In genomic region chr6:39209677-39210076, GRCm38 (mm10) we compare ENCODE assay signal across 24 mouse cellular contexts. TPM values are rescaled to one million over a fixed set of nuclear protein-coding genes. Genes with fewer than 3 reads are reported as not detected.
DNase-seq lines count a peak whose midpoint lies in the region; ATAC-seq and TF ChIP-seq lines count a peak whose summit lies in the region.
"Had no signal": no experiment of that assay in that cellular context is flagged by ENCODE, and none has a peak within 500 bp of the region (broad histone marks: within the 10 kb centered on the region; RNA-seq: fewer than 3 reads in every experiment).

No protein-coding gene starts in this region.

- H3K4me1 ChIP-seq in forebrain, embryonic 14.5 days (ENCODE audit: control insufficient read depth, insufficient read depth, low read length) = no peaks in the 10 kb centered on the region
- H3K4me1 ChIP-seq in forebrain, postnatal 0 days (ENCODE audit: insufficient read depth) = no peaks in the 10 kb centered on the region
- H3K4me1 ChIP-seq in kidney, embryonic 15.5 days = 0 out of 2 replicates have a peak, but pooled peaks cover 5% of the 10 kb centered on the region
- H3K4me1 ChIP-seq: embryonic facial prominence, embryonic 12.5 days had no signal

- no peak for TF ChIP-seq POLR2A in brain, embryonic 14.5 days (IDR thresholded peaks at IDR 0.05; ENCODE audit: borderline replicate concordance, extremely low read depth, insufficient read depth, insufficient read length, poor library complexity, severe bottlenecking)

- 73% methylated on average over 4 of the region's 4 CpGs for WGBS in forebrain, embryonic 14.5 days
- 42% methylated on average over 4 of the region's 4 CpGs for WGBS in forebrain, postnatal 0 days
- 92% methylated on average over 4 of the region's 4 CpGs for WGBS in kidney, embryonic 15.5 days

- H3K27me3 ChIP-seq in forebrain, embryonic 14.5 days (replicated peaks; ENCODE audit: control insufficient read depth, insufficient read depth, low read length) = no peaks in the 10 kb centered on the region
- no peaks in the 10 kb centered on the region for H3K27me3 ChIP-seq in forebrain, postnatal 0 days (ENCODE audit: insufficient read depth, low read length)
- H3K27me3 ChIP-seq in kidney, embryonic 15.5 days = no peaks in the 10 kb centered on the region
- H3K27me3 ChIP-seq: CH12.LX; embryonic facial prominence, embryonic 12.5 days; forebrain, embryonic 13.5 days had no signal

- H3K27ac ChIP-seq in forebrain, embryonic 14.5 days (ENCODE audit: low read depth, low read length) = no peak overlapping the region
- H3K27ac ChIP-seq in forebrain, postnatal 0 days (ENCODE audit: low read depth, low read length) = no peak overlapping the region
- H3K27ac ChIP-seq in kidney, embryonic 15.5 days = no peak overlapping the region
- H3K27ac ChIP-seq: embryonic facial prominence, embryonic 10.5 days; embryonic facial prominence, embryonic 12.5 days; forebrain, embryonic 13.5 days had no signal

- no peak for TF ChIP-seq CTCF in forebrain, postnatal 0 days (IDR thresholded peaks at IDR 0.05; ENCODE audit: low read depth)
- TF ChIP-seq CTCF in brain, embryonic 14.5 days (IDR thresholded peaks at IDR 0.05; ENCODE audit: borderline replicate concordance, extremely low read depth, insufficient read depth, insufficient read length) = no peak

- no peaks in the 10 kb centered on the region for H3K36me3 ChIP-seq in forebrain, embryonic 14.5 days (ENCODE audit: control insufficient read depth, insufficient read depth, low read length)
- no peaks in the 10 kb centered on the region for H3K36me3 ChIP-seq in forebrain, postnatal 0 days (ENCODE audit: insufficient read depth)
- H3K36me3 ChIP-seq in kidney, embryonic 15.5 days = no peaks in the 10 kb centered on the region
- H3K36me3 ChIP-seq: embryonic facial prominence, embryonic 10.5 days; embryonic facial prominence, embryonic 12.5 days; G1E had no signal

- ATAC-seq in forebrain, embryonic 14.5 days = no peak
- no peak for ATAC-seq in forebrain, postnatal 0 days
- no peak for ATAC-seq in kidney, embryonic 15.5 days (replicated peaks; ENCODE audit: low FRiP score)
- ATAC-seq: CD4-positive, CD25-positive, alpha-beta regulatory T cell, adult 4 months; forebrain, embryonic 13.5 days; forebrain, embryonic 16.5 days had no signal

- no peak overlapping the region for H3K4me2 ChIP-seq in forebrain, embryonic 14.5 days (ENCODE audit: low read length)
- H3K4me2 ChIP-seq in forebrain, postnatal 0 days (ENCODE audit: low read depth) = no peak overlapping the region
- no peak overlapping the region for H3K4me2 ChIP-seq in kidney, embryonic 15.5 days
- H3K4me2 ChIP-seq: embryonic facial prominence, embryonic 12.5 days; forebrain, embryonic 13.5 days had no signal

- intact Hi-C loops in left cerebral cortex, postnatal 14 days (cut with DNase I) = no loop called here

- H3K4me3 ChIP-seq in forebrain, embryonic 14.5 days (ENCODE audit: low read depth, low read length) = no peak overlapping the region
- no peak overlapping the region for H3K4me3 ChIP-seq in forebrain, postnatal 0 days (ENCODE audit: low read depth, low read length)
- H3K4me3 ChIP-seq in kidney, embryonic 15.5 days (replicated peaks) = no peak overlapping the region
- H3K4me3 ChIP-seq: embryonic facial prominence, embryonic 10.5 days; embryonic facial prominence, embryonic 12.5 days; forebrain, embryonic 13.5 days had no signal

- H3K9ac ChIP-seq in forebrain, embryonic 14.5 days (ENCODE audit: low read length) = no peak overlapping the region
- no peak overlapping the region for H3K9ac ChIP-seq in forebrain, postnatal 0 days
- H3K9ac ChIP-seq in kidney, embryonic 15.5 days = no peak overlapping the region
- H3K9ac ChIP-seq: embryonic facial prominence, embryonic 12.5 days; forebrain, embryonic 13.5 days had no signal

- no peaks in the 10 kb centered on the region for H3K9me3 ChIP-seq in forebrain, embryonic 14.5 days (replicated peaks; ENCODE audit: control insufficient read depth, low read length)
- no peaks in the 10 kb centered on the region for H3K9me3 ChIP-seq in forebrain, postnatal 0 days (ENCODE audit: low read length)
- H3K9me3 ChIP-seq in kidney, embryonic 15.5 days (replicated peaks) = no peaks in the 10 kb centered on the region
- H3K9me3 ChIP-seq: embryonic facial prominence, embryonic 10.5 days; embryonic facial prominence, embryonic 12.5 days; forebrain, embryonic 13.5 days; G1E had no signal

- DNase-seq in forebrain, embryonic 14.5 days (ENCODE audit: low spot score) = peak; percentile 13
- DNase-seq in forebrain, postnatal 0 days = no peak
- peak; percentile 28 to 66 for DNase-seq in left cerebral cortex, postnatal 14 days (ENCODE audit: low spot score in 2 of 2)
- no peak for DNase-seq in left cerebral cortex, adult 18-20 months (ENCODE audit: low spot score in 2 of 2)
- peak; percentile 12 for DNase-seq in brain, embryonic 14.5 days (ENCODE audit: low read depth)
- peak; percentile 39 for DNase-seq in telencephalon, adult 2 months (ENCODE audit: low read depth, low spot score)
- no peak for DNase-seq in spleen, postnatal 36 days (ENCODE audit: low spot score in 2 of 2)
- DNase-seq: adrenal gland, adult 2 months; adrenal gland, postnatal 10 days; adrenal gland, postnatal 25 days; B cell, adult 2 months; cerebellum, adult 11 months; cerebellum, adult 18-20 months; cerebellum, adult 8-10 months; cerebellum, postnatal 10 days; cerebellum, postnatal 25 days had no signal

RNA-seq across cellular contexts. Expression of gene Kdm7a, which starts 3.1 kb away (rescaled TPM):
- 4.7 and 5.9 TPM in 2 replicates for polyA plus RNA-seq in forebrain, embryonic 14.5 days (2014; fragmentation: Nextera tagmentation; extraction: Ambion mirVana)
- total RNA-seq in forebrain, postnatal 0 days (2014; rRNA removed) = 7.0 and 9.8 TPM in 2 replicates
- polyA plus RNA-seq in forebrain, postnatal 0 days (2015; fragmentation: Nextera tagmentation; extraction: Ambion mirVana) = 0.83 and 1.5 TPM in 2 replicates
- 10 to 100 TPM; 25.2 to 31.9 TPM for total RNA-seq in left cerebral cortex, postnatal 14 days (2021)
- total RNA-seq in left cerebral cortex, adult 18-20 months (2021) = 10 to 100 TPM; 40.2 to 47.6 TPM
- 7.1 and 9.6 TPM in 2 replicates for polyA plus RNA-seq in brain, embryonic 14.5 days (2012; rRNA removed)
- polyA plus RNA-seq in kidney, embryonic 15.5 days (2015; fragmentation: Nextera tagmentation; extraction: Ambion mirVana) = 6.4 and 6.7 TPM in 2 replicates

Comparison
In these comparisons a context has a peak if more than half of its experiments do, and no peak if none do; other contexts are left out.
1. DNase-seq: peak in forebrain, embryonic 14.5 days (single experiment), left cerebral cortex, postnatal 14 days (2 of 2), brain, embryonic 14.5 days (single experiment) and telencephalon, adult 2 months (single experiment); none in forebrain, postnatal 0 days (single experiment), left cerebral cortex, adult 18-20 months (0 of 2) and spleen, postnatal 36 days (0 of 2).